Mouse (Mus musculus) midbrain, postnatal 0 days (tissue): ENCODE measurements around the gene Srrm1. TPM values are rescaled to one million over a fixed set of nuclear protein-coding genes. Genes with fewer than 3 reads are reported as not detected.

Experiments
- ATAC-seq: fragments of 200-750 bp; cut with Nextera tagmentation; 2 replicates; pipeline ENCODE4 v1.8.0; 2017; ENCODE audit warnings: moderate number of reproducible peaks, mild to moderate bottlenecking, moderate TSS enrichment, moderate library complexity; ENCODE audit not compliant: low FRiP score
- DNase-seq: peaks from one replicate; pipeline ENCODE4 v3.0.0-alpha.2; 2015; ENCODE audit warnings: low spot score
- H3K27ac ChIP-seq: fragments of 300-500 bp; sonication (generic); 2 replicates; pipeline ENCODE4 v1.5.1; 2014; ENCODE audit warnings: low read depth, mild to moderate bottlenecking, low read length, mixed read lengths
- H3K27me3 ChIP-seq: fragments of 300-500 bp; sonication (generic); 2 replicates; pipeline ENCODE4 v1.6.1; 2014; ENCODE audit warnings: low read length, control low read depth, mixed read lengths; ENCODE audit not compliant: insufficient read depth
- H3K36me3 ChIP-seq: fragments of 300-500 bp; sonication (generic); 2 replicates; pipeline ENCODE4 v1.6.1; 2014; ENCODE audit warnings: low read length, control low read depth, mixed read lengths; ENCODE audit not compliant: insufficient read depth
- H3K4me1 ChIP-seq: fragments of 300-500 bp; sonication (generic); 2 replicates; pipeline ENCODE4 v1.6.1; 2014; ENCODE audit warnings: mild to moderate bottlenecking, control low read depth, antibody characterized with exemption, low read length, mixed read lengths; ENCODE audit not compliant: insufficient read depth
- H3K4me2 ChIP-seq: fragments of 300-500 bp; sonication (generic); 2 replicates; pipeline ENCODE4 v1.6.1; 2014; ENCODE audit warnings: low read depth, mild to moderate bottlenecking, low read length, mixed read lengths; ENCODE audit not compliant: poor library complexity, severe bottlenecking
- H3K4me3 ChIP-seq: fragments of 300-500 bp; sonication (generic); 2 replicates; pipeline ENCODE4 v1.5.1; 2014; ENCODE audit warnings: low read depth, mild to moderate bottlenecking, low read length, moderate library complexity
- H3K9ac ChIP-seq: fragments of 300-500 bp; sonication (generic); replicated peaks from 2 replicates; pipeline ENCODE4 v1.6.1; 2014; ENCODE audit warnings: mild to moderate bottlenecking, low read length, moderate library complexity, mixed read lengths; ENCODE audit not compliant: poor library complexity, severe bottlenecking
- H3K9me3 ChIP-seq: fragments of 300-500 bp; sonication (generic); 2 replicates; pipeline ENCODE4 v1.6.1; 2016; ENCODE audit warnings: low read length, control low read depth
- CTCF ChIP-seq: IDR thresholded peaks from 2 replicates; pipeline ENCODE4 v1.5.1; 2016; ENCODE audit warnings: antibody characterized with exemption, mild to moderate bottlenecking
- WGBS: fragments of 180-500 bp; shearing (Covaris S2); extraction: QIAGEN DNeasy Blood & Tissue Kit; methylation state at CpG from one replicate; pipeline ENCODE4 v1.1.7; 2014; 5-methylcytosine and 5-hydroxymethylcytosine counted together
- polyA plus RNA-seq: library from polyadenylated mRNA; unstranded; fragments of >200 nt; fragmentation: Nextera tagmentation; extraction: Ambion mirVana; gene quantifications from 2 replicates; pipeline ENCODE4 v1.2.1, GENCODE M21; 2015
- total RNA-seq: library from RNA; depleted of rRNA; stranded (reverse); fragments of >200 nt; gene quantifications from 2 replicates; pipeline ENCODE4 v1.2.3, GENCODE M21; 2014; rRNA removed

Gene Srrm1
- total and polyA plus RNA-seq, 2 experiments from 2014 or later, result 40.1 to 173 TPM

DNA sequence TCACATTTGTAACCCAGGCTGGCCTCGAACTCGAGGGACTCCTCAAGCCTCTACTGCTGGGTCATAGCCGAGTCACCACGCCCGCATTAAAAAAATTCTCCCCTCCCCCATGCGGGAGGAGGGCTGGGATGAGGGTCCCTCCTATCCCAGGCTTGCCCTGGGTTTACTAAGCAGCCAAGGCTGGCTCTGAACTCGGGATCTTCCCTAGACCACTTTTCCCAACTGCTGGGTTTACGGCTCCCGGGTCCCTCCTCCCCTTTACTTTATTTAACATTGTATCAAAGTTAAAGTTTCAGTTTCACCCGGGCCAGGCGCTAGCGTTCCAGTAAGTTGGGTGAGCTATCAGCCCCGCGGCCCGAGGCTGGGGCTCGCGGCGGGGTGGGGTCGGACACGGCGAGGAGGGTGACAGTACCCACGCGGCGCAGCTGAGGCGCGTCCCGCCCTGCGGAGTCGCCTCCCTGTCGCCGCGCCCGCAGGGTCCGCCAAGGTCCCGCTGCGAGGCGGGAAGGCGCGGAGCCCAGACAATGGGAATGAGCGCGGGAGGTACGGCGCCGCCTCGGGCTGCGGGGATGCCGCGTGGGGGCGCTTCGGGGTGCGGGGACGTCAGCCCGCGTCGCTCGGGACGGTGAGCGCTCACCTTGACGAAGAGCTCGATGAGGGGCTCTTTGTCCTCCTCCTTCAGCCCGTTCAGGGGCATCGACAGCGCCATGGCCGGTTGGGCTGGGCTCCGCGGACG lies 81.1 kb downstream of the Srrm1 start:
- WGBS, result 1% methylated on average over 65 of the region's 67 CpGs
- no peaks in the 10 kb centered on the region for H3K27me3 ChIP-seq
- no peaks in the 10 kb centered on the region; the same call in 1 of the 2 replicates for H3K36me3 ChIP-seq
- peak overlapping the region; percentile 82 for H3K4me2 ChIP-seq
- peak overlapping the region; percentile 70 for H3K9ac ChIP-seq
- no peaks in the 10 kb centered on the region for H3K9me3 ChIP-seq
- TF ChIP-seq CTCF, result peak; percentile 2; the same call in 1 of the 2 replicates
- peaks cover 2% of the 10 kb centered on the region; the same call in 1 of the 2 replicates for H3K4me1 ChIP-seq
- ATAC-seq (peak; percentile 67), DNase-seq (no peak)
- H3K4me3 ChIP-seq, result peak overlapping the region; percentile 90
- peak overlapping the region; percentile 60 for H3K27ac ChIP-seq

DNA sequence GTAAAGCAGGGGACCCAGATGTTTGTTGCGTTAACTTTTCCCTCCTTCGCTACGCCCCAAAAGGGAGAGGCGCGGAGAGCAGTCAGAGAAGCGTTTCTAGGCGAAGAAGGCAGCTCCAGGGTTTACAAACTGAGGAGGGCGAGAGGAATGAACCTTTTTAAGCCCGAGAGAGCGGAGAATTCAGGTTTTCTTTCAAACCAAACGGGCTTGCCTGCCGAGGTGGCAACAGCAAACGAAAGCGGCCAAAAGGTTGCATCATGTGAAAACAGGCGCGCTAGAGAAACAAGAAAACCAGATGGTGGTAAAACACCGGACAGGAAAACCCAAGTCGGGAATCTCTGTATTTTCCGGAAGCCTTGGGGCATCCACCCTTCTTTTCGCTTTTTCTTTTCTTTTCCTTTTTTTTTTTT lies 81.7 kb downstream of the Srrm1 start:
- ATAC-seq, result no peak
- DNase-seq, result no peak
- Histone ChIP-seq H3K27ac (no peak overlapping the region), H3K9ac (peak overlapping the region; percentile 70), H3K36me3 (no peaks in the 10 kb centered on the region), H3K27me3 (no peaks in the 10 kb centered on the region), H3K4me2 (peak overlapping the region; percentile 82), H3K4me1 (peaks cover 3% of the 10 kb centered on the region; the same call in 1 of the 2 replicates), H3K4me3 (peak overlapping the region; percentile 90), H3K9me3 (no peaks in the 10 kb centered on the region)
- 2% methylated on average over 20 of the region's 20 CpGs for WGBS
- no peak for TF ChIP-seq CTCF

Other genes with a start within 250 kb of the Srrm1 start
- not detected in 2 replicates for gene Runx3, start 232.7 kb downstream of the Srrm1 start, total RNA-seq
- gene Runx3, start 232.7 kb downstream of the Srrm1 start, polyA plus RNA-seq, result not detected in 2 replicates
- gene Clic4, start 80.5 kb downstream of the Srrm1 start, total RNA-seq, result 47.4 and 55.5 TPM in 2 replicates
- gene Clic4, start 80.5 kb downstream of the Srrm1 start, polyA plus RNA-seq, result 38.0 and 38.6 TPM in 2 replicates
- gene Ncmap, start 44.9 kb upstream of the Srrm1 start, total RNA-seq, result 0.71 and 1.3 TPM in 2 replicates
- 0.98 and 1.5 TPM in 2 replicates for gene Ncmap, start 44.9 kb upstream of the Srrm1 start, polyA plus RNA-seq
- 89.6 and 113 TPM in 2 replicates for gene Rcan3, start 80.5 kb upstream of the Srrm1 start, total RNA-seq
- gene Rcan3, start 80.5 kb upstream of the Srrm1 start, polyA plus RNA-seq, result 61.6 and 67.7 TPM in 2 replicates
- 0.55 TPM in 1 of 2 replicates, not detected in the other for gene Stpg1, start 141.5 kb upstream of the Srrm1 start, total RNA-seq
- 0.28 and 0.40 TPM in 2 replicates for gene Stpg1, start 141.5 kb upstream of the Srrm1 start, polyA plus RNA-seq
- 89.3 and 132 TPM in 2 replicates for gene Nipal3, start 141.7 kb upstream of the Srrm1 start, total RNA-seq
- gene Nipal3, start 141.7 kb upstream of the Srrm1 start, polyA plus RNA-seq, result 6.5 and 10.9 TPM in 2 replicates
- 1.6 and 2.7 TPM in 2 replicates for gene Grhl3, start 220.3 kb upstream of the Srrm1 start, total RNA-seq
- gene Grhl3, start 220.3 kb upstream of the Srrm1 start, polyA plus RNA-seq, result 1.5 and 1.7 TPM in 2 replicates